Mouse (Mus musculus) kidney, adult 9 months (tissue): ENCODE results near the gene Runx3.

Experiments used
- DNase-seq: peaks from one replicate; pipeline ENCODE4 v3.0.0; 2022

Runx3 gene

GRCm38 (mm10) chr4:135226008-135226667 is 105.7 kb downstream of the Runx3 start:
- DNase-seq: no peak
